Mouse (Mus musculus): Measurements from ENCODE around the gene Dennd1b. TPM values are rescaled to one million over a fixed set of nuclear protein-coding genes. Genes with fewer than 3 reads are reported as not detected.

Dennd1b gene
- polyA plus RNA-seq, 1 experiment from 2014 or later, result 16.8 TPM

DNA sequence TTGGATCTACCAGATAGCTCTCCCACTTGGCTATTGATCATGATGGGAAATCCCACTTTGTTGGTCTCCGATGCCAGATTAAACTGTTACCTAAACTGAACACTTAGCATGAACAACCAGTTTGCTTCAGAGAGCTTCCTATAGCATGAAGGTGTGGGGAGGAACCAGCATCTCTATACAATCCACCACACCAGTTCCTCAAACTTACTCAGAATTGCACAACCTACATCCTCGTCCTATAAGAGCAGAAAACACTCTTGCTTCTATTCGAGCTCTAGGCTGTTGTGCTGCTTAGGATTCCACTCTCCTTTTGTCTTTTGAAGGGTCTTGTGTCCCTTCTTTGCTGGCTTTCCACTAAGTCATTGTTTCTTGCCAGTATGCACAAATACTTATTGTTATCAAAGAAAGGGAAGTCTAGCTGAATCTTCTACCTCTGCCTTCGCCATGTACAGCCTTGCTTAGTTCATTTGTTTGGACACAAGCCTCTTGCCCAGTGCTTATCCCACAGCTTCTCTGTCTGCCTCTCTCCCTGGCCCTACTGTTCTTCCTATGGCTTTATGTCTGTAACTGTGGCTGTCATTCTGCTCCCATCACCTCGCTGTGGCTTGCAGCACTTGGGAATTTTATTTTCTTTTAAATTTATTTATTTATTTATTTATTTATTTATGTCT lies 52.0 kb downstream of the Dennd1b start:
- no peak overlapping the region for H3K27ac ChIP-seq (replicated peaks in 1 of 2; ENCODE audit: control insufficient read depth in 1 of 2, insufficient read depth in 1 of 2, low read depth in 2 of 2, low read length in 2 of 2)
- no peaks in the 10 kb centered on the region for H3K27me3 ChIP-seq (ENCODE audit: control insufficient read depth, insufficient read depth, low read length)
- WGBS, result 81% methylated on average over 5 of the region's 5 CpGs
- H3K4me3 ChIP-seq (ENCODE audit: control insufficient read depth in 1 of 2, insufficient read depth in 1 of 2, low read depth in 1 of 2, low read length in 2 of 2), result no peak overlapping the region
- no peaks in the 10 kb centered on the region for H3K36me3 ChIP-seq (ENCODE audit: control insufficient read depth, insufficient read depth, low read length)
- no peaks in the 10 kb centered on the region for H3K9me3 ChIP-seq (ENCODE audit: control insufficient read depth, low read length)
- no peaks in the 10 kb centered on the region for H3K4me1 ChIP-seq (ENCODE audit: control insufficient read depth in 2 of 2, insufficient read depth in 2 of 2, low read length in 2 of 2)
- no peak overlapping the region for H3K4me2 ChIP-seq (ENCODE audit: low read length)
- ATAC-seq (ENCODE audit: insufficient number of reproducible peaks, insufficient read depth, low FRiP score, low read depth), result no peak
- H3K9ac ChIP-seq (ENCODE audit: low read length), result no peak overlapping the region

DNA sequence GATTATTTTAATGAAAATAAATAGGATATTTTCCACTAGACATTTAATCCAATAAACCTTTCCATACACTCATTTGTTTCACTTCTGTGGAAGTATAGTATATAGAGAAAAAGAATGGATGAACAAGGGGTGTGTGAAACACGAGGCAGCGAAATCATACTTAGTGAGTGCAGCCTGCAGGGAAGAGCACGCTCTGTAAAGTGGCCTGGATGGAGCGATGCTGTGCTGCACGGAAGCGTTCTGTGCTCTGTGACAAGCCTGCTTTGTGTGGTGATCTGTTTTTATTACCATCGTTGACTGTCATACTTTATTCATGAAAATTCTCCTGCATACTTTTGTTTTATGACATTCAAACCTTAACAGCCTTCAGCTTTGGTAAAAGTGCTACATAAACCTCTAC lies 58.1 kb downstream of the Dennd1b start:
- H3K4me1 ChIP-seq (ENCODE audit: control insufficient read depth in 2 of 2, insufficient read depth in 2 of 2, low read length in 2 of 2), result no peaks in the 10 kb centered on the region
- no peaks in the 10 kb centered on the region for H3K36me3 ChIP-seq (ENCODE audit: control insufficient read depth, insufficient read depth, low read length)
- no peak overlapping the region for H3K9ac ChIP-seq (ENCODE audit: low read length)
- H3K4me2 ChIP-seq (ENCODE audit: low read length), result no peak overlapping the region
- no peak for ATAC-seq (ENCODE audit: insufficient number of reproducible peaks, insufficient read depth, low FRiP score, low read depth)
- 66% methylated on average over 7 of the region's 7 CpGs for WGBS
- no peak overlapping the region for H3K4me3 ChIP-seq (ENCODE audit: control insufficient read depth in 1 of 2, insufficient read depth in 1 of 2, low read depth in 1 of 2, low read length in 2 of 2)
- H3K9me3 ChIP-seq (ENCODE audit: control insufficient read depth, low read length), result no peaks in the 10 kb centered on the region
- H3K27ac ChIP-seq (replicated peaks in 1 of 2; ENCODE audit: control insufficient read depth in 1 of 2, insufficient read depth in 1 of 2, low read depth in 2 of 2, low read length in 2 of 2), result no peak overlapping the region
- H3K27me3 ChIP-seq (ENCODE audit: control insufficient read depth, insufficient read depth, low read length), result no peaks in the 10 kb centered on the region

DNA sequence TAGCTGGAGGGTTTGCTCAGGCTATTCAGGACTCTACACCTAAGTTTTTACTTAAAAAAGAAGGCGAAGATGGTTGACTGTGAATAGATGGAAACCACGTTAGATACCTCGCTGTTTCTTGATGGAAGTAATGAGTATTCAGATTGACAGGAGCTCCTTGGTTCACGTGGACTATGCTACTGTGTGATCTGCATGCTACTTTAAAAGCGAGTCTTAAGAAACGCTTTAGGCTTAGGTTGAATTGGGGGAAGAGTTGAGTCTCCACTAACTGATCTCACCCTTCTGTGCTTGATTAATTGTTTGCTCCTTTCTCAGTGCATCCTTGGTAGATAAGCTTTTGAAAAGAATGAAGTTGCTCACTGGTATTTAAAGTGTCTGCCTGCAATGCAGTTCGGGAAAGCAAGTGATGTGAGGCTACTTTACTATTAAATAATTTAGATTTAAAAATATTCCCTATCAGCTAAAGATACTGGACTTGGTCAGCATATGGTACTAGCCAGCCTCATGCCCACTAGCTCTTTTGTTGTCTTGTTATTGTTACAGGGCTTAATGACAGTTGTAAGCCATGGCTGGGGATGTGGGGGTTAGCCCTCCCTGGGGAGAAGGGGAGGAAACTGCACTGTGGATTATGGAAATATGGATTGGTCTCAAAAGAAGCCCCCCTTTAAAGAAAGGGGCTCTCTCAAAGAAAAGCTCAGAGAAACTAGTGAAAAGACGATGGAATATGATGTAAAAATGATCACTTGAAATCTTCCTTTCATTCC lies 62.8 kb downstream of the Dennd1b start:
- no peaks in the 10 kb centered on the region for H3K9me3 ChIP-seq (ENCODE audit: control insufficient read depth, low read length)
- no peak overlapping the region for H3K9ac ChIP-seq (ENCODE audit: low read length)
- H3K4me2 ChIP-seq (ENCODE audit: low read length), result no peak overlapping the region
- ATAC-seq (ENCODE audit: insufficient number of reproducible peaks, insufficient read depth, low FRiP score, low read depth), result no peak
- 70% methylated on average over 8 of the region's 8 CpGs for WGBS
- peaks cover 4 to 19% of the 10 kb centered on the region in 2 experiments for H3K4me1 ChIP-seq (ENCODE audit: control insufficient read depth in 2 of 2, insufficient read depth in 2 of 2, low read length in 2 of 2)
- H3K27ac ChIP-seq (replicated peaks in 1 of 2; ENCODE audit: control insufficient read depth in 1 of 2, insufficient read depth in 1 of 2, low read depth in 2 of 2, low read length in 2 of 2), result no peak overlapping the region
- no peaks in the 10 kb centered on the region for H3K36me3 ChIP-seq (ENCODE audit: control insufficient read depth, insufficient read depth, low read length)
- H3K27me3 ChIP-seq (ENCODE audit: control insufficient read depth, insufficient read depth, low read length), result no peaks in the 10 kb centered on the region
- H3K4me3 ChIP-seq (ENCODE audit: control insufficient read depth in 1 of 2, insufficient read depth in 1 of 2, low read depth in 1 of 2, low read length in 2 of 2), result no peak overlapping the region

DNA sequence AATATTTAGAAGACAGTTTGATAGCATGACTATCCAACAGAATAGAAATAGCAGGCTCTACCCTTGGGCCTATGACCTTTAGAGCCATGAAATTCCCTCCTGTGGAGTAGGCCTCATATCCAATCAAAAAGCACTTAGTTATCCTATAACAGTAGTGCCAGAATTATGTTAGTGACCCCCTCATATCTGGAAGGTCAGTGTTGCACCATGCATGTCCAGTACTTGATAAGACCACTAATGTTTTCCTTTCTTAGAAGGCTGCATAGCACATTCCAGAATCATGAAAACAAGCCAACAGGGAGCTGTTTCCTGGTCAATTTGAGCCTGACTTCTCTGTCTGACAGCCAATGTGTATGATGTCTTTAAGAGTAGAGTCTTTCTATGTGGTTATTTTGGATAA lies 66.3 kb downstream of the Dennd1b start:
- Histone ChIP-seq H3K4me3 (ENCODE audit: control insufficient read depth in 1 of 2, insufficient read depth in 1 of 2, low read depth in 1 of 2, low read length in 2 of 2) (no peak overlapping the region), H3K9ac (ENCODE audit: low read length) (no peak overlapping the region), H3K9me3 (ENCODE audit: control insufficient read depth, low read length) (no peaks in the 10 kb centered on the region), H3K4me1 (ENCODE audit: control insufficient read depth in 2 of 2, insufficient read depth in 2 of 2, low read length in 2 of 2) (peaks cover 4 to 21% of the 10 kb centered on the region in 2 experiments), H3K27ac (replicated peaks in 1 of 2; ENCODE audit: control insufficient read depth in 1 of 2, insufficient read depth in 1 of 2, low read depth in 2 of 2, low read length in 2 of 2) (peak overlapping the region; percentile 48 to 67; a peak in 3 of 4 replicates), H3K27me3 (ENCODE audit: control insufficient read depth, insufficient read depth, low read length) (no peaks in the 10 kb centered on the region), H3K4me2 (ENCODE audit: low read length) (no peak overlapping the region), H3K36me3 (ENCODE audit: control insufficient read depth, insufficient read depth, low read length) (no peaks in the 10 kb centered on the region)
- peak; percentile 68 for ATAC-seq (ENCODE audit: insufficient number of reproducible peaks, insufficient read depth, low FRiP score, low read depth)

DNA sequence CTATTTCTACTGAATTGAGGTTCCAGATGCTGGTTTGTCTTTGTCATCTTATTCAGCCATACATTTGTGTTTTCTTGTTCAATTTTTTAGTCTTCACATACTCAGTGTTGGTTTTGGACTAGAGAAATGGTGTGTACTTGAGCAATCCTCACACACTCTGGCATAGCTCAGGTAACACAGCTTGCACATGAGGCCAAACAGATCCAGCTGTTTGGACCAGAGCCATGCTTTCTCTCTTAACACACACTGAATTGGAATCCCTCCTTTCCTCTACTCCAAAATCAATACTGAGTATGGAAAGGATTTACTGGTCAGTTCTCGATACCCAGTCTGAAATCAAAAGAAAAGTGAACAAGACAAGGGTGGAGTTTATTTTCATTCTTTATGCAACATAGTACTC lies 69.2 kb downstream of the Dennd1b start:
- H3K4me1 ChIP-seq (ENCODE audit: control insufficient read depth in 2 of 2, insufficient read depth in 2 of 2, low read length in 2 of 2), result peaks cover 4 to 21% of the 10 kb centered on the region in 2 experiments
- no peak overlapping the region for H3K27ac ChIP-seq (replicated peaks in 1 of 2; ENCODE audit: control insufficient read depth in 1 of 2, insufficient read depth in 1 of 2, low read depth in 2 of 2, low read length in 2 of 2)
- no peaks in the 10 kb centered on the region for H3K36me3 ChIP-seq (ENCODE audit: control insufficient read depth, insufficient read depth, low read length)
- no peak overlapping the region for H3K9ac ChIP-seq (ENCODE audit: low read length)
- no peak overlapping the region for H3K4me3 ChIP-seq (ENCODE audit: control insufficient read depth in 1 of 2, insufficient read depth in 1 of 2, low read depth in 1 of 2, low read length in 2 of 2)
- H3K9me3 ChIP-seq (ENCODE audit: control insufficient read depth, low read length), result no peaks in the 10 kb centered on the region
- H3K4me2 ChIP-seq (ENCODE audit: low read length), result no peak overlapping the region
- no peaks in the 10 kb centered on the region for H3K27me3 ChIP-seq (ENCODE audit: control insufficient read depth, insufficient read depth, low read length)
- no peak for ATAC-seq (ENCODE audit: insufficient number of reproducible peaks, insufficient read depth, low FRiP score, low read depth)
- 91% methylated on average over 1 of the region's 1 CpGs for WGBS

DNA sequence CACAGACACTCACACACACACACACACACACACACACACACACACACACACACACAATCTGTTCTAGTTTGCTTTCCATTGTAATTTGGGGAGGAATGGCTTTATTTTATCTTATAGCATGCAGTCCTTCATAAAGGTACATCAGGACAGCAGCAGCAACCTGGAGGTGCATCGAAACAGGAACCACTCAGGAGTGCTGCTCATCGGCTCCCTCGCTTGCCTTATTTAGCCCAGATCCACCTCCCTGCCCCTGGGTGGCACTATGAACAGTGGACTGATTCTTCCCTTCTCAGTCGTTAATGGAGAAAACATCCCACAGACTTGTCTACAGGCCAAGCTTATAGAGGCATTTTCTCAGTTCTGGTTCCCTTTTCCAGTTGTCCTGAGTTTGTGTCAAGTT lies 71.9 kb downstream of the Dennd1b start:
- Histone ChIP-seq H3K36me3 (ENCODE audit: control insufficient read depth, insufficient read depth, low read length) (no peaks in the 10 kb centered on the region), H3K27me3 (ENCODE audit: control insufficient read depth, insufficient read depth, low read length) (no peaks in the 10 kb centered on the region), H3K4me1 (ENCODE audit: control insufficient read depth in 2 of 2, insufficient read depth in 2 of 2, low read length in 2 of 2) (peaks cover 0 to 8% of the 10 kb centered on the region in 2 experiments; a peak in 1 of 4 replicates), H3K9ac (ENCODE audit: low read length) (no peak overlapping the region), H3K9me3 (ENCODE audit: control insufficient read depth, low read length) (no peaks in the 10 kb centered on the region), H3K4me3 (ENCODE audit: control insufficient read depth in 1 of 2, insufficient read depth in 1 of 2, low read depth in 1 of 2, low read length in 2 of 2) (no peak overlapping the region), H3K4me2 (ENCODE audit: low read length) (no peak overlapping the region), H3K27ac (replicated peaks in 1 of 2; ENCODE audit: control insufficient read depth in 1 of 2, insufficient read depth in 1 of 2, low read depth in 2 of 2, low read length in 2 of 2) (no peak overlapping the region)
- WGBS, result 67% methylated on average over 4 of the region's 4 CpGs
- no peak for ATAC-seq (ENCODE audit: insufficient number of reproducible peaks, insufficient read depth, low FRiP score, low read depth)

DNA sequence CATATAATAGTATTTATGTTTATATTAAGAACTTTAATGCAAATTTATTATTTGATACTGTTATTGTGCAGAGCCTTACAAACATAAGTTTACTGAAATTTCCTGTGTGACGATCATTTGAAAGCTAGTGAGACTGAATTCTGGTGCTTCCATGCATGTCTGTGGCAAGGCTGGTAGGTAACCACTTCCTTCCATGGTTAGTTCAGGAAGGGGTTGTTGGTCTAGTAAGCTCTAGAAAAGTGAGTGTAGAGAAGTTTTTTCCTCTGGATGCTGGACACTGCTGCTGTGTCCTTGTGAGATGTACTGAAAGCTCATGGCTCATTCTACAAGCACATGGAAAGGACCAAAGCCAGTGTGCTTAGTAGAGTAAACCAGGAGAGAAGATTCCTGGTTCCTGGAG lies 73.1 kb downstream of the Dennd1b start:
- 87% methylated on average over 1 of the region's 1 CpGs for WGBS
- no peaks in the 10 kb centered on the region for H3K27me3 ChIP-seq (ENCODE audit: control insufficient read depth, insufficient read depth, low read length)
- no peak overlapping the region for H3K4me3 ChIP-seq (ENCODE audit: control insufficient read depth in 1 of 2, insufficient read depth in 1 of 2, low read depth in 1 of 2, low read length in 2 of 2)
- H3K9ac ChIP-seq (ENCODE audit: low read length), result no peak overlapping the region
- H3K9me3 ChIP-seq (ENCODE audit: control insufficient read depth, low read length), result no peaks in the 10 kb centered on the region
- no peaks in the 10 kb centered on the region for H3K36me3 ChIP-seq (ENCODE audit: control insufficient read depth, insufficient read depth, low read length)
- H3K4me1 ChIP-seq (ENCODE audit: control insufficient read depth in 2 of 2, insufficient read depth in 2 of 2, low read length in 2 of 2), result peaks cover 0 to 7% of the 10 kb centered on the region in 2 experiments; a peak in 2 of 4 replicates
- H3K4me2 ChIP-seq (ENCODE audit: low read length), result no peak overlapping the region
- ATAC-seq (ENCODE audit: insufficient number of reproducible peaks, insufficient read depth, low FRiP score, low read depth), result no peak
- no peak overlapping the region for H3K27ac ChIP-seq (replicated peaks in 1 of 2; ENCODE audit: control insufficient read depth in 1 of 2, insufficient read depth in 1 of 2, low read depth in 2 of 2, low read length in 2 of 2)

All from heart, embryonic 14.5 days (tissue).